Comparison of ENCODE assay signal across 12 mouse cellular contexts in genomic region chr10:111071805-111072553, GRCm38 (mm10).
DNase-seq lines count a peak whose midpoint lies in the region; ATAC-seq and TF ChIP-seq lines count a peak whose summit lies in the region.
"Had no signal": no experiment of that assay in that cellular context is flagged by ENCODE, and none has a peak within 500 bp of the region (broad histone marks: within the 10 kb centered on the region; RNA-seq: fewer than 3 reads in every experiment).

No protein-coding gene starts in this region.

- intact Hi-C loops in left cerebral cortex, postnatal 10 days (cut with DNase I): no loop called here

- no peak for TF ChIP-seq EP300 in liver, postnatal 0 days (IDR thresholded peaks at IDR 0.05; ENCODE audit: low read depth)

- no peak overlapping the region for H3K9ac ChIP-seq in neural tube, embryonic 11.5 days (ENCODE audit: low read length)
- no peak overlapping the region for H3K9ac ChIP-seq in forebrain, embryonic 13.5 days
- H3K9ac ChIP-seq in kidney, embryonic 15.5 days: no peak overlapping the region
- peak overlapping the region; percentile 43; the same call in 1 of the 2 replicates for H3K9ac ChIP-seq in neural tube, embryonic 13.5 days
- H3K9ac ChIP-seq in liver, postnatal 0 days (replicated peaks): no peak overlapping the region

- TF ChIP-seq CTCF in liver, postnatal 0 days (IDR thresholded peaks at IDR 0.05; ENCODE audit: low read depth): no peak

- no peaks in the 10 kb centered on the region for H3K9me3 ChIP-seq in neural tube, embryonic 11.5 days (ENCODE audit: control insufficient read depth, low read length)
- H3K9me3 ChIP-seq in forebrain, embryonic 13.5 days (replicated peaks): no peaks in the 10 kb centered on the region
- H3K9me3 ChIP-seq in kidney, embryonic 15.5 days (replicated peaks): no peaks in the 10 kb centered on the region
- no peaks in the 10 kb centered on the region for H3K9me3 ChIP-seq in neural tube, embryonic 13.5 days
- no peaks in the 10 kb centered on the region for H3K9me3 ChIP-seq in liver, postnatal 0 days (ENCODE audit: low read length)
- H3K9me3 ChIP-seq: heart, embryonic 10.5 days had no signal

- no peak overlapping the region for H3K4me2 ChIP-seq in neural tube, embryonic 11.5 days (ENCODE audit: low read depth)
- H3K4me2 ChIP-seq in forebrain, embryonic 13.5 days: 0 out of 2 replicates have a peak overlapping the region, but pooled peaks have one; percentile 10
- peak overlapping the region; percentile 36; the same call in 1 of the 2 replicates for H3K4me2 ChIP-seq in kidney, embryonic 15.5 days
- peak overlapping the region; percentile 18; the same call in 1 of the 2 replicates for H3K4me2 ChIP-seq in neural tube, embryonic 13.5 days
- H3K4me2 ChIP-seq in liver, postnatal 0 days (ENCODE audit: low read depth, low read length): no peak overlapping the region

- no peaks in the 10 kb centered on the region for H3K36me3 ChIP-seq in neural tube, embryonic 11.5 days (ENCODE audit: control insufficient read depth, insufficient read depth, low read length)
- no peaks in the 10 kb centered on the region for H3K36me3 ChIP-seq in forebrain, embryonic 13.5 days (ENCODE audit: poor library complexity, severe bottlenecking)
- no peaks in the 10 kb centered on the region for H3K36me3 ChIP-seq in kidney, embryonic 15.5 days
- no peaks in the 10 kb centered on the region for H3K36me3 ChIP-seq in neural tube, embryonic 13.5 days
- H3K36me3 ChIP-seq in liver, postnatal 0 days (replicated peaks; ENCODE audit: insufficient read depth, low read length): no peaks in the 10 kb centered on the region
- H3K36me3 ChIP-seq: heart, embryonic 10.5 days had no signal

- WGBS in neural tube, embryonic 11.5 days: 16% methylated on average over 6 of the region's 11 CpGs
- WGBS in forebrain, embryonic 13.5 days: 10% methylated on average over 6 of the region's 11 CpGs
- whole genome bisulfite sequencing in kidney, embryonic 15.5 days: 16% methylated on average over 7 of the region's 11 CpGs
- 11% methylated on average over 7 of the region's 11 CpGs for WGBS in neural tube, embryonic 13.5 days
- WGBS in liver, postnatal 0 days (ENCODE audit: insufficient replicate concordance): 29% methylated on average over 8 of the region's 11 CpGs

- H3K27ac ChIP-seq in neural tube, embryonic 11.5 days (ENCODE audit: low read depth, low read length): no peak overlapping the region
- H3K27ac ChIP-seq in forebrain, embryonic 13.5 days: no peak overlapping the region; the same call in 1 of the 2 replicates
- H3K27ac ChIP-seq in kidney, embryonic 15.5 days: peak overlapping the region; percentile 27; the same call in 1 of the 2 replicates
- H3K27ac ChIP-seq in neural tube, embryonic 13.5 days (replicated peaks): peak overlapping the region; percentile 56; the same call in 1 of the 2 replicates
- H3K27ac ChIP-seq in liver, postnatal 0 days (ENCODE audit: low read depth): no peak overlapping the region
- H3K27ac ChIP-seq: heart, embryonic 10.5 days had no signal

- peak; percentile 70 for ATAC-seq in neural tube, embryonic 11.5 days (ENCODE audit: insufficient read depth, low FRiP score, low TSS enrichment)
- ATAC-seq in forebrain, embryonic 13.5 days: peak; percentile 74; the same call in 1 of the 2 replicates
- ATAC-seq in kidney, embryonic 15.5 days (replicated peaks; ENCODE audit: low FRiP score): peak; percentile 88
- peak; percentile 79 for ATAC-seq in neural tube, embryonic 13.5 days (ENCODE audit: low read depth)
- no peak for ATAC-seq in liver, postnatal 0 days
- ATAC-seq: intestine, embryonic 16.5 days had no signal

- no peak overlapping the region for H3K4me3 ChIP-seq in neural tube, embryonic 11.5 days (ENCODE audit: low read depth, low read length)
- H3K4me3 ChIP-seq in forebrain, embryonic 13.5 days: no peak overlapping the region
- no peak overlapping the region for H3K4me3 ChIP-seq in kidney, embryonic 15.5 days (replicated peaks)
- H3K4me3 ChIP-seq in neural tube, embryonic 13.5 days: no peak overlapping the region
- H3K4me3 ChIP-seq in liver, postnatal 0 days (ENCODE audit: low read depth, low read length): no peak overlapping the region
- H3K4me3 ChIP-seq: heart, embryonic 10.5 days had no signal

- H3K4me1 ChIP-seq in neural tube, embryonic 11.5 days (ENCODE audit: control insufficient read depth, insufficient read depth, low read length): peaks cover 7% of the 10 kb centered on the region
- peaks cover 16% of the 10 kb centered on the region for H3K4me1 ChIP-seq in forebrain, embryonic 13.5 days
- H3K4me1 ChIP-seq in kidney, embryonic 15.5 days: peaks cover 21% of the 10 kb centered on the region
- peaks cover 24% of the 10 kb centered on the region for H3K4me1 ChIP-seq in neural tube, embryonic 13.5 days (replicated peaks)
- peaks cover 6% of the 10 kb centered on the region; the same call in 1 of the 2 replicates for H3K4me1 ChIP-seq in liver, postnatal 0 days (ENCODE audit: insufficient read depth)

- no peak for DNase-seq in neural tube, embryonic 11.5 days (ENCODE audit: low spot score)
- DNase-seq in neural tube, embryonic 10.5 days (ENCODE audit: extremely low spot score, low spot score): no peak
- DNase-seq in ovary, postnatal 36 days (ENCODE audit: low spot score): no peak
- no peak for DNase-seq in left cerebral cortex, postnatal 10 days (ENCODE audit: extremely low spot score in 1 of 2, low spot score in 2 of 2)
- DNase-seq in liver, postnatal 0 days: no peak
- DNase-seq: adrenal gland, adult 8-10 months; lung, adult 18-20 months had no signal

- no peaks in the 10 kb centered on the region for H3K27me3 ChIP-seq in neural tube, embryonic 11.5 days (ENCODE audit: control insufficient read depth, insufficient read depth, low read length)
- no peaks in the 10 kb centered on the region; the same call in 1 of the 2 replicates for H3K27me3 ChIP-seq in forebrain, embryonic 13.5 days
- H3K27me3 ChIP-seq in kidney, embryonic 15.5 days: 0 out of 2 replicates have a peak, but pooled peaks cover 5% of the 10 kb centered on the region
- no peaks in the 10 kb centered on the region for H3K27me3 ChIP-seq in neural tube, embryonic 13.5 days
- no peaks in the 10 kb centered on the region for H3K27me3 ChIP-seq in liver, postnatal 0 days (ENCODE audit: insufficient read depth, low read length)

Comparison
In these comparisons a context has a peak if more than half of its experiments do, and no peak if none do; other contexts are left out.
1. H3K27ac ChIP-seq: peak in kidney, embryonic 15.5 days (single experiment) and neural tube, embryonic 13.5 days (single experiment); none in neural tube, embryonic 11.5 days (single experiment), forebrain, embryonic 13.5 days (single experiment) and liver, postnatal 0 days (single experiment).
2. H3K4me2 ChIP-seq: peak in forebrain, embryonic 13.5 days (single experiment), kidney, embryonic 15.5 days (single experiment) and neural tube, embryonic 13.5 days (single experiment); none in neural tube, embryonic 11.5 days (single experiment) and liver, postnatal 0 days (single experiment).